Mouse (Mus musculus) myocyte (in vitro differentiated cells): ENCODE results near the gene Nup188.

Experiments
- CEBPB ChIP-seq: IDR thresholded peaks from 2 replicates; pipeline ENCODE4 v1.6.1; 2011; ENCODE audit warnings: mild to moderate bottlenecking, moderate library complexity; ENCODE audit not compliant: poor library complexity, insufficient read depth, severe bottlenecking
- POLR2A ChIP-seq: IDR thresholded peaks from one replicate; pipeline ENCODE4 v1.6.1; 2011; ENCODE audit warnings: low read depth, mild to moderate bottlenecking, control low read depth, moderate library complexity; ENCODE audit not compliant: insufficient read length
- POLR2AphosphoS2 ChIP-seq: IDR thresholded peaks from one replicate; pipeline ENCODE4 v1.6.1; 2011; ENCODE audit warnings: low read depth, control low read depth; ENCODE audit not compliant: insufficient read length
- USF1 ChIP-seq: IDR thresholded peaks from one replicate; pipeline ENCODE4 v1.6.1; 2011; ENCODE audit warnings: low read depth, mild to moderate bottlenecking, control low read depth, moderate library complexity

DNA sequence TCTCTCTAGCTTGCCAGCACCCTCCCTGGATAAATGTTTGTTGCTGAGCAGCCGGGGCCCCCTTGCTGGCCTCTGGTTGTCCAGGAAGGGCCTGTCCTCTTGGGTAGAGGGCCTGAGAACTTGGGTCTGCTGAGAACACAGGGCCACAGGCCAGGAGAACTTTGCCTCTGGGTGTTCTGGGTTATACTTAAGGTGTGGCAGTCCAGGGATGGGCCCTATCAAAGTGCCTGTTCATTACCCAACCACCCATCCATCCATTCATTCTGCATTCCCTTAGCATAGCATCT is 107.1 kb downstream of the Nup188 start:
- no peak for TF ChIP-seq POLR2A
- TF ChIP-seq USF1 = no peak
- no peak for TF ChIP-seq POLR2AphosphoS2
- no peak for TF ChIP-seq CEBPB
